Mouse (Mus musculus): ENCODE results near the gene Trak1. TPM values are rescaled to one million over a fixed set of nuclear protein-coding genes. Genes with fewer than 3 reads are reported as not detected.
A peak's percentile ranks its signal among the peaks of the same experiment; 100 is the strongest.
"Not testable (repeated sequence)": the region's sequence is repeated elsewhere in the genome, so short reads cannot be mapped to it uniquely, and the experiment has no call there.

Trak1 gene
- polyA plus RNA-seq, 1 experiment from 2014 or later = 53.6 TPM

DNA sequence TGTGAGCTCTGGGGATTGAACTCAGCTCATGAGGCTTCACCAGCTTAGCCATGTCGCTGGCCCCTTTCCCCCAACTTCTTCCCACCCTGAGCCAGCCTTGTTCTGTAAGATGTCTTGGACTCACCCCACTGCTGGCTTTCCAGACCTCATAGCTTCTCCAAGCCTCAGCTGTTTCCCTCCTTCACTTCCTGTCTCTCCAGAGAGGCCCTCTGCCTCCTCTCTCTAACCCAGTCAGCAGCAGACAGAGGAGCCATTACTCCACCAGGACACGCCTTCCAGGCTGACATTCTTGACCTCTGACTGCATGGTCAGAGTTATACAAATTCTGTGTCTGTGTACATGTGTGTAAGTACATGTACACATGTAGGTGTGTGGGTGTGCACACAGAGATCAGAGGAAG is 23.1 kb downstream of the Trak1 start:
- Histone ChIP-seq H3K4me3 (replicated peaks; ENCODE audit: low read depth, low read length) (no peak overlapping the region), H3K9me3 (ENCODE audit: control insufficient read depth, low read length) (no peaks in the 10 kb centered on the region), H3K4me1 (ENCODE audit: control insufficient read depth, insufficient read depth, low read length) (peaks cover 13% of the 10 kb centered on the region; the same call in 1 of the 2 replicates), H3K36me3 (ENCODE audit: control insufficient read depth, insufficient read depth, low read length) (0 out of 2 replicates have a peak, but pooled peaks cover 3% of the 10 kb centered on the region), H3K27me3 (ENCODE audit: control insufficient read depth, insufficient read depth, low read length) (no peaks in the 10 kb centered on the region), H3K27ac (replicated peaks; ENCODE audit: low read depth, low read length) (peak overlapping the region; percentile 15), H3K9ac (replicated peaks; ENCODE audit: low read length) (no peak overlapping the region), H3K4me2 (ENCODE audit: low read length) (no peak overlapping the region)
- no peak for ATAC-seq (ENCODE audit: low FRiP score, low TSS enrichment)
- WGBS = 85% methylated on average over 2 of the region's 2 CpGs
- no peak for DNase-seq

DNA sequence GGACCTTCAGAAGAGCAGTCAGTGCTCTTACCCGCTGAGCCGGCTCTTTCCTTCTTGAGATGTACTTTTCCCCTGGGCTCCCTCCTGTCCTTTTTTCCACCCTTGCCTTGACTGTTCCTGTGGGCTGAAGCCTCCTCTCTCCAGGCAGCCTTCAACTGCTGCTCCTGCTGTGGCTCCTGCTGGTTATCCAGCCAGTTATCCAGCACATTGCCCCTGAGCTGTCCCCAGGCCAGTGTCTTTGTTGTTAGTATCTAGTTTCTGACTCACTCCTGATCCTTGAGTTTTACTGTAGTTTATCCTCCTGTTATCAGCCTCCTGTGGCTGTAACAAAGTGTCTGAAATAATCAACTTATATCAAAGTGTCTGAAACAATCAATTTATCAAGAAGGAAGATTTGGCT is 23.8 kb downstream of the Trak1 start:
- no peak overlapping the region for H3K4me3 ChIP-seq (replicated peaks; ENCODE audit: low read depth, low read length)
- no peak overlapping the region for H3K4me2 ChIP-seq (ENCODE audit: low read length)
- H3K9me3 ChIP-seq (ENCODE audit: control insufficient read depth, low read length) = no peaks in the 10 kb centered on the region
- ATAC-seq (ENCODE audit: low FRiP score, low TSS enrichment) = no peak
- H3K27me3 ChIP-seq (ENCODE audit: control insufficient read depth, insufficient read depth, low read length) = no peaks in the 10 kb centered on the region
- H3K36me3 ChIP-seq (ENCODE audit: control insufficient read depth, insufficient read depth, low read length) = 0 out of 2 replicates have a peak, but pooled peaks cover 3% of the 10 kb centered on the region
- no peak overlapping the region for H3K9ac ChIP-seq (replicated peaks; ENCODE audit: low read length)
- H3K27ac ChIP-seq (replicated peaks; ENCODE audit: low read depth, low read length) = no peak overlapping the region; the same call in 1 of the 2 replicates
- no peak for DNase-seq
- WGBS = 82% methylated on average over 2 of the region's 2 CpGs
- peaks cover 9% of the 10 kb centered on the region; the same call in 1 of the 2 replicates for H3K4me1 ChIP-seq (ENCODE audit: control insufficient read depth, insufficient read depth, low read length)

DNA sequence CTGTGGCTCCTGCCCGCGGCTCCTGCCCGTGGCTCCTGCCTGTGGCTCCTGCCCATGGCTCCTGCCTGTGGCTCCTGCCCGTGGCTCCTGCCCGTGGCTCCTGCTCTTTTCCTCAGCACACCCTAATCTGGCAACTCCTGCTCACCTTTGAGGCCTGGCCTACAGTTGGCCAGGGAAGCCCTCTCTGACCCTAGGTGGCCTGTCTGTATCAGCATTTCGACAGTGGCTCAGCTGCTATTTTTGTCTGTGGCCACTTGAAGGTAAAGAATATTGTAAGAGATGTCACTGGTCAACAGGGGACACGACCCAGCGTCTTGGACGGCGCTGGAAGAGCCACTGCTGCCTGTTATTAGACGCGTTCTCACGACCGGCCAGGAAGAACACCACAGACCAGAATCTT is 24.7 kb downstream of the Trak1 start:
- no peak overlapping the region for H3K4me2 ChIP-seq (ENCODE audit: low read length)
- H3K27me3 ChIP-seq (ENCODE audit: control insufficient read depth, insufficient read depth, low read length) = no peaks in the 10 kb centered on the region
- H3K4me3 ChIP-seq (replicated peaks; ENCODE audit: low read depth, low read length) = no peak overlapping the region
- no peak overlapping the region for H3K27ac ChIP-seq (replicated peaks; ENCODE audit: low read depth, low read length)
- DNase-seq (no peak), ATAC-seq (ENCODE audit: low FRiP score, low TSS enrichment) (no peak)
- no peaks in the 10 kb centered on the region for H3K9me3 ChIP-seq (ENCODE audit: control insufficient read depth, low read length)
- peaks cover 2% of the 10 kb centered on the region; the same call in 1 of the 2 replicates for H3K4me1 ChIP-seq (ENCODE audit: control insufficient read depth, insufficient read depth, low read length)
- 96% methylated on average over 14 of the region's 14 CpGs for WGBS
- H3K9ac ChIP-seq (replicated peaks; ENCODE audit: low read length) = no peak overlapping the region
- H3K36me3 ChIP-seq (ENCODE audit: control insufficient read depth, insufficient read depth, low read length) = 0 out of 2 replicates have a peak, but pooled peaks cover 3% of the 10 kb centered on the region

DNA sequence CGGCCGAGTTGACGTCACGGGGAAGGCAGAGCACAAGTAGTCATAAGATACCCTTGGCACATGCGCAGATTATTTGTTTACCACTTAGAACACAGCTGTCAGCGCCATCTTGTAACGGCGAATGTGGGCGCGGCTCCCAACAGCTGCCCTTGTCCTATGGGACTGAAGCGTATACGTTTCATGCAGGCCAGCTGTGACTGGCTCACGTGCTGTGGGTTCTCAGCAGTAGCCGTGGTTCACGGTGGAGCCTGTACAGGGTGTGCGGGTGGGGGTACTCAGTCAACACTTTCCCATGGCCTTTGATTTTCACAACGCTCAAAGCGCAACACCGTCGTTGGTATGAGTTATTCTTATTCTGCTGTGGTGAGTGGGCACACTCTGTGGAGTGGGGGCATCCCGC is 31.0 kb downstream of the Trak1 start:
- not testable (repeated sequence) for H3K27me3 ChIP-seq (ENCODE audit: control insufficient read depth, insufficient read depth, low read length); H3K9ac ChIP-seq (replicated peaks; ENCODE audit: low read length); H3K4me3 ChIP-seq (replicated peaks; ENCODE audit: low read depth, low read length); ATAC-seq (ENCODE audit: low FRiP score, low TSS enrichment); H3K36me3 ChIP-seq (ENCODE audit: control insufficient read depth, insufficient read depth, low read length); DNase-seq; H3K27ac ChIP-seq (replicated peaks; ENCODE audit: low read depth, low read length); H3K9me3 ChIP-seq (ENCODE audit: control insufficient read depth, low read length); H3K4me2 ChIP-seq (ENCODE audit: low read length)
- WGBS = 96% methylated on average over 16 of the region's 21 CpGs
- H3K4me1 ChIP-seq (ENCODE audit: control insufficient read depth, insufficient read depth, low read length) = peaks cover 26% of the 10 kb centered on the region

DNA sequence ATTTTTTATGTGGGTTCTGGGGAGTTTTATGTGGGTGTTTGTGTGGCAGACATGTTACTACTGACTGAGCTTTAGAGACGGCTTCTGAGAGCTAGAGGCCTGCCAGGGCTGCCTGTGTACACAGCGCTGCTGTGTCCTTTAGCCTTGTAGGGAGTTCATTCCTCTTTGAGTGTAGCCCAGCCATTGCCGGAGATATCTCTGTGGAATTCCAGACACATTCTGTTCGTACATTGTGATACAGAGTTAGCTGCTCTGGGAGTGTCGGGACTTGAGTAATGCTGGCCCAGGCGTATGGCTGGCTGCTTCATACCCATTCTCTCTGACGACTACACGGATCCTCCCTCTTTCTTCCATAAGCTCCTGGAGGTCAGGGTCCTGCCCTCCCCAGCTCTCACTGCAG is 31.9 kb downstream of the Trak1 start:
- 57% methylated on average over 8 of the region's 8 CpGs for WGBS

DNA sequence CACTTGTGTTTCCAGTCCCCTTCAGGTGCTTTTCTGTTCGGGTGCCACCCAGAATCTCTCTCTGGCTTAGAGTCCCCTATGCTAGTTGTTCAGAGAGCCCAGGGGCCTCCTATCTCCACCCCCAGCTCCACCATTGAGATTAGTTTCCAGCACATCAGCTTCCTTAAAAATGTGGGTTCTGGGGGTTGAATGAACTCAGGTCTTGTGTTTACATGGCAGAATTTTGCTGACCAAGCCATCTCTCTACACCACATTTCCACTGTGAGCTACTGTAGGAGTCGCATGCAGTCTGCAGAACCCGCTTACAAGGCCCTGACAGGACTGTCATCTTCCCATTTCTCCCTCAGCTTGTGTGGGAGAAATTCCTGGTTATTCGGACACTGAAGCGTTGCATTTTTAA is 32.8 kb downstream of the Trak1 start:
- Histone ChIP-seq H3K9me3 (ENCODE audit: control insufficient read depth, low read length) (no peaks in the 10 kb centered on the region), H3K27ac (replicated peaks; ENCODE audit: low read depth, low read length) (no peak overlapping the region), H3K4me2 (ENCODE audit: low read length) (no peak overlapping the region), H3K36me3 (ENCODE audit: control insufficient read depth, insufficient read depth, low read length) (no peaks in the 10 kb centered on the region), H3K4me3 (replicated peaks; ENCODE audit: low read depth, low read length) (no peak overlapping the region), H3K9ac (replicated peaks; ENCODE audit: low read length) (no peak overlapping the region), H3K27me3 (ENCODE audit: control insufficient read depth, insufficient read depth, low read length) (no peaks in the 10 kb centered on the region), H3K4me1 (ENCODE audit: control insufficient read depth, insufficient read depth, low read length) (peaks cover 42% of the 10 kb centered on the region)
- 92% methylated on average over 5 of the region's 5 CpGs for WGBS
- DNase-seq (no peak), ATAC-seq (ENCODE audit: low FRiP score, low TSS enrichment) (no peak)

More for the DNA sequence above, 31.9 kb downstream of the Trak1 start:
- Histone ChIP-seq H3K36me3 (ENCODE audit: control insufficient read depth, insufficient read depth, low read length) (no peaks in the 10 kb centered on the region), H3K9ac (replicated peaks; ENCODE audit: low read length) (no peak overlapping the region), H3K27ac (replicated peaks; ENCODE audit: low read depth, low read length) (0 out of 2 replicates have a peak overlapping the region, but pooled peaks have one; percentile 17), H3K27me3 (ENCODE audit: control insufficient read depth, insufficient read depth, low read length) (no peaks in the 10 kb centered on the region), H3K9me3 (ENCODE audit: control insufficient read depth, low read length) (no peaks in the 10 kb centered on the region), H3K4me1 (ENCODE audit: control insufficient read depth, insufficient read depth, low read length) (peaks cover 34% of the 10 kb centered on the region), H3K4me3 (replicated peaks; ENCODE audit: low read depth, low read length) (no peak overlapping the region), H3K4me2 (ENCODE audit: low read length) (no peak overlapping the region)
- no peak for ATAC-seq (ENCODE audit: low FRiP score, low TSS enrichment)
- no peak for DNase-seq

GRCm38 (mm10) chr9:121331438-121331837 is 34.1 kb downstream of the Trak1 start:
- H3K9ac ChIP-seq (replicated peaks; ENCODE audit: low read length) = peak overlapping the region; percentile 16; the same call in 1 of the 2 replicates
- H3K27me3 ChIP-seq (ENCODE audit: control insufficient read depth, insufficient read depth, low read length) = no peaks in the 10 kb centered on the region
- no peak for DNase-seq
- peak overlapping the region; percentile 61 for H3K27ac ChIP-seq (replicated peaks; ENCODE audit: low read depth, low read length)
- H3K4me3 ChIP-seq (replicated peaks; ENCODE audit: low read depth, low read length) = no peak overlapping the region
- 0 out of 2 replicates have a peak overlapping the region, but pooled peaks have one; percentile 15 for H3K4me2 ChIP-seq (ENCODE audit: low read length)
- H3K9me3 ChIP-seq (ENCODE audit: control insufficient read depth, low read length) = no peaks in the 10 kb centered on the region
- H3K4me1 ChIP-seq (ENCODE audit: control insufficient read depth, insufficient read depth, low read length) = peaks cover 50% of the 10 kb centered on the region
- 10% methylated on average over 5 of the region's 5 CpGs for WGBS
- ATAC-seq (ENCODE audit: low FRiP score, low TSS enrichment) = no peak
- H3K36me3 ChIP-seq (ENCODE audit: control insufficient read depth, insufficient read depth, low read length) = no peaks in the 10 kb centered on the region

DNA sequence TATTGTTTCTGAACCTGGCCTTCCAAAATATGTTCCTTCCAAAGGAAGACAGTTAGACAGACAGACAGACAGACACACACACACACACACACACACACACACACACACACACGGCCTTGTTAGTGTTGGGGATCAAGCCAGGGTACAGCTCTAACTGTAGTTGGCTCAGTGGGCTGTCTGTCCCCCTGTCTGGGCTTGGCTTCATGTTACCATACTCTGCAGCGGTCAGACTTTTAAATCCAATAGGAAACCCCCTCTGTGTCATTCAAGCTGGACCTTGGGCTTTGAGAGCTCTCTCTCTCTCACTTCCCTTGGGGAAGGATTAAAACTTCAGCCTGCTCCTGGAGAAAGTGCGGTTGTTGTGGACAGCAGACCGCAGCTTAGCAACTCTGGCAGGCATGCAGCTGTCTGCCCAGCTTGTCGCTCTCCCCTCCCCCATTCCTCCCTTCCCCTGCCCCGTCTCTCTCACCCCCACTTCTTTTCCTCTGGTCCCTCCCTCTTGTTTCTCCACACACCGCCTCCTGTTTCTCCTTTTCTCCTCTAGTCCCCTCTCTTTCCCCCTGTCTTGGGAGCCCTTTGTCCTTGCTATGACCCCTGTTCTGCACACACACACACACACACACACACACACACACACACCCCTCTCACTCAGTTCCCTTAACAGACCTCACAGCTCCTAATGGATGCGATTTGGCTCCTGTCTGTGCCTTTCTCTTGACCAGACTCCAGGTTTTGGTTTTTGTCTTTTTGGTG is 34.8 kb downstream of the Trak1 start:
- Histone ChIP-seq H3K9ac (replicated peaks; ENCODE audit: low read length) (no peak overlapping the region), H3K36me3 (ENCODE audit: control insufficient read depth, insufficient read depth, low read length) (no peaks in the 10 kb centered on the region), H3K4me3 (replicated peaks; ENCODE audit: low read depth, low read length) (no peak overlapping the region), H3K9me3 (ENCODE audit: control insufficient read depth, low read length) (no peaks in the 10 kb centered on the region), H3K4me2 (ENCODE audit: low read length) (peak overlapping the region; percentile 15; the same call in 1 of the 2 replicates), H3K27ac (replicated peaks; ENCODE audit: low read depth, low read length) (peak overlapping the region; percentile 61), H3K4me1 (ENCODE audit: control insufficient read depth, insufficient read depth, low read length) (peaks cover 53% of the 10 kb centered on the region), H3K27me3 (ENCODE audit: control insufficient read depth, insufficient read depth, low read length) (no peaks in the 10 kb centered on the region)
- WGBS = 1% methylated on average over 8 of the region's 8 CpGs
- peak; percentile 85 for DNase-seq
- ATAC-seq (ENCODE audit: low FRiP score, low TSS enrichment) = peak; percentile 80

DNA sequence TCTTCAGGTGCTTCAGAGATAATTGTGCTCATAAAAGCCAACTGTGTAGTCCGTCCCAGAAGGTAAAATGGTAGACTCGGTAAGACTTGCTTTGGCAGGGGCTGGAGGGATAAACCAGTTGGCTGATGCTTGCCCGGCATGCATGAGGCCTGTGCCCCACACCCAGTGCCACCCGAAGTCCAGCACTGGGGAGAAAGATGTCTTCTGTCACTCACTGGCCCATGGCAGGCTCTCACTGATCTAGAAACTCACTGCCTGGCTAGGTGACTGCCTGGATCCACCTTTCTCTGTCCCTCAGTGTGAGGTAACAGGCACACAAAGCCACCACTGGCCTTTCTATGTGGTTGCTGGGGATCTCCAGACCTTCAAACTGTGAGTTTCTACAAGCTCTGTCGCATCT is 36.3 kb downstream of the Trak1 start:
- H3K36me3 ChIP-seq (ENCODE audit: control insufficient read depth, insufficient read depth, low read length) = no peaks in the 10 kb centered on the region
- no peak for ATAC-seq (ENCODE audit: low FRiP score, low TSS enrichment)
- no peak for DNase-seq
- 62% methylated on average over 5 of the region's 5 CpGs for WGBS
- H3K4me3 ChIP-seq (replicated peaks; ENCODE audit: low read depth, low read length) = no peak overlapping the region
- peak overlapping the region; percentile 61 for H3K27ac ChIP-seq (replicated peaks; ENCODE audit: low read depth, low read length)
- H3K4me2 ChIP-seq (ENCODE audit: low read length) = no peak overlapping the region
- H3K4me1 ChIP-seq (ENCODE audit: control insufficient read depth, insufficient read depth, low read length) = peaks cover 55% of the 10 kb centered on the region
- H3K9me3 ChIP-seq (ENCODE audit: control insufficient read depth, low read length) = no peaks in the 10 kb centered on the region
- no peak overlapping the region; the same call in 1 of the 2 replicates for H3K9ac ChIP-seq (replicated peaks; ENCODE audit: low read length)
- H3K27me3 ChIP-seq (ENCODE audit: control insufficient read depth, insufficient read depth, low read length) = no peaks in the 10 kb centered on the region
